Mouse (Mus musculus): Measurements from ENCODE around the gene Dnase1l3. TPM values are rescaled to one million over a fixed set of nuclear protein-coding genes. Genes with fewer than 3 reads are reported as not detected.

The Dnase1l3 gene
- polyA plus RNA-seq, 1 experiment: 0.30 TPM

DNA sequence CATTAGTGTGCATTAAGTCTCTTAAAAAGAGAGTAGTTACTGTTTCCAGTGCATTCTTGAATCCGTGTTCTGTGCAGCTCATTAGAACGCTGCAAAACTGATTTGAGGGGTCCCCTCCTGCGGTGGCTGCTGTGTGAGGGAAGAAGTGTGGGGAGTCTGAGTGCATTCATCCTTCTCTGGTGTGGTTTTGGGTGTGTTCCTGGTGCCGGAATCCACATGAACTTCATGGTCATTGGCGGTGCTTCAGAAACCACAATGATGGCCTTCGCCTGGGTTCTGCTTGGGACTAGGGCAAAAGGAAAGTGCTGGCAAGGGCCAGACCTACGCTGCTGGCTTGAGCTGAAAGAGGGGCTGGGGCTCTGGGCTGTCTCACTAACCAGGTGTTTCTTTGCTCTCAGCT is 60.2 kb downstream of the Dnase1l3 start:
- TF ChIP-seq POLR2A (IDR thresholded peaks at IDR 0.05; ENCODE audit: insufficient read depth, low read length): no peak
- no peak for TF ChIP-seq EP300 (IDR thresholded peaks at IDR 0.05; ENCODE audit: insufficient read depth, low read depth, low read length)
- no peak for TF ChIP-seq CTCF (IDR thresholded peaks at IDR 0.05; ENCODE audit: low read depth, low read length)
- Histone ChIP-seq H3K4me1 (ENCODE audit: control insufficient read depth, insufficient read depth, low read length) (peaks cover 1% of the 10 kb centered on the region), H3K27ac (ENCODE audit: insufficient read depth, low read length) (no peak overlapping the region), H3K4me3 (ENCODE audit: low read depth, low read length) (no peak overlapping the region), H3K36me3 (ENCODE audit: control insufficient read depth, insufficient read depth, low read length, poor library complexity, severe bottlenecking) (peaks cover 26% of the 10 kb centered on the region), H3K9ac (ENCODE audit: low read depth, poor library complexity, severe bottlenecking) (no peak overlapping the region), H3K27me3 (ENCODE audit: control insufficient read depth, insufficient read depth, low read length, poor library complexity, severe bottlenecking) (no peaks in the 10 kb centered on the region), H3K9me3 (replicated peaks; ENCODE audit: control insufficient read depth, insufficient read depth, low read length, poor library complexity, severe bottlenecking) (no peaks in the 10 kb centered on the region)

DNA sequence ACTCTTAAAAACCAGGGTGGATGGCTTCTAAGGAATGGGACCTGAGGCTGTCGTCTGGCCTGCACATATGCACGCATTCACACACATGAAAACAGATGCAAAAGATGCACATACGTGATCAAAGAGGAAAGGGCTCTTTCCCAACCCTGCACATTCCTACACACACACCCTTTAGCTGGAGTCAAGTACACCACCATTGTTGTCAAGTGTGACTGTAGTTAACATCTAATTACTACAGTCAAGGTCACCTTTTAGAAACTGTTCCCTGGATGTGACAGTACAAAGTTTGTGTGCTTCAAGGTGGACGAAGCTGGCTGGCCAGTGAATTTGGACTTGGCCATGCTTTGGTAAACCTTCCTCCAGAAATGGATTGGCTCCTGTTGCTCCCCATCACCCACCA is 62.2 kb downstream of the Dnase1l3 start:
- Histone ChIP-seq H3K4me3 (ENCODE audit: low read depth, low read length) (no peak overlapping the region), H3K4me1 (ENCODE audit: control insufficient read depth, insufficient read depth, low read length) (no peaks in the 10 kb centered on the region), H3K27me3 (ENCODE audit: control insufficient read depth, insufficient read depth, low read length, poor library complexity, severe bottlenecking) (no peaks in the 10 kb centered on the region), H3K36me3 (ENCODE audit: control insufficient read depth, insufficient read depth, low read length, poor library complexity, severe bottlenecking) (peaks cover 39% of the 10 kb centered on the region), H3K27ac (ENCODE audit: insufficient read depth, low read length) (no peak overlapping the region), H3K9me3 (replicated peaks; ENCODE audit: control insufficient read depth, insufficient read depth, low read length, poor library complexity, severe bottlenecking) (no peaks in the 10 kb centered on the region), H3K9ac (ENCODE audit: low read depth, poor library complexity, severe bottlenecking) (no peak overlapping the region)
- no peak for TF ChIP-seq POLR2A (IDR thresholded peaks at IDR 0.05; ENCODE audit: insufficient read depth, low read length)
- TF ChIP-seq EP300 (IDR thresholded peaks at IDR 0.05; ENCODE audit: insufficient read depth, low read depth, low read length): no peak
- TF ChIP-seq CTCF (IDR thresholded peaks at IDR 0.05; ENCODE audit: low read depth, low read length): no peak

DNA sequence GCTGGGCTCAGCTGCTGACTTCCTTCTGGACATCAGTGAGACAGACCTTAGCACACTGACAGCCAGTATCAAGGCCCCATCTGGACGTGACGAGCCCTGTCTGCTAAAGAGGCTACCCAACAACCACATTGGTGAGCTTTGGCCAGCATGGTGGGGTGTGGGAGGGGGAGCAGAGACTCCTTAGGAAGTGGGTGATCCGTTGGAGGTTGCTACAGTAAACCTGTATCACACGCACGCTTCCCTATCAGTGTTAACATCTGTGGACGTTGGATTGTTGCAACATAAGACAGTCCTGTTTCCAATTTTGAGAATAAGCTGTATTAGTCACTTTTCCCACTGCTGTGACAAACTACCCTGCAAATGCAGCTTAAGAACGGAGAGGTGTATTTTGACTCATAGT is 65.3 kb downstream of the Dnase1l3 start:
- Histone ChIP-seq H3K9me3 (replicated peaks; ENCODE audit: control insufficient read depth, insufficient read depth, low read length, poor library complexity, severe bottlenecking) (no peaks in the 10 kb centered on the region), H3K36me3 (ENCODE audit: control insufficient read depth, insufficient read depth, low read length, poor library complexity, severe bottlenecking) (peaks cover 47% of the 10 kb centered on the region), H3K9ac (ENCODE audit: low read depth, poor library complexity, severe bottlenecking) (no peak overlapping the region), H3K4me3 (ENCODE audit: low read depth, low read length) (no peak overlapping the region), H3K4me1 (ENCODE audit: control insufficient read depth, insufficient read depth, low read length) (no peaks in the 10 kb centered on the region), H3K27me3 (ENCODE audit: control insufficient read depth, insufficient read depth, low read length, poor library complexity, severe bottlenecking) (no peaks in the 10 kb centered on the region), H3K27ac (ENCODE audit: insufficient read depth, low read length) (no peak overlapping the region)
- TF ChIP-seq POLR2A (IDR thresholded peaks at IDR 0.05; ENCODE audit: insufficient read depth, low read length) (no peak), EP300 (IDR thresholded peaks at IDR 0.05; ENCODE audit: insufficient read depth, low read depth, low read length) (no peak), CTCF (IDR thresholded peaks at IDR 0.05; ENCODE audit: low read depth, low read length) (no peak)

DNA sequence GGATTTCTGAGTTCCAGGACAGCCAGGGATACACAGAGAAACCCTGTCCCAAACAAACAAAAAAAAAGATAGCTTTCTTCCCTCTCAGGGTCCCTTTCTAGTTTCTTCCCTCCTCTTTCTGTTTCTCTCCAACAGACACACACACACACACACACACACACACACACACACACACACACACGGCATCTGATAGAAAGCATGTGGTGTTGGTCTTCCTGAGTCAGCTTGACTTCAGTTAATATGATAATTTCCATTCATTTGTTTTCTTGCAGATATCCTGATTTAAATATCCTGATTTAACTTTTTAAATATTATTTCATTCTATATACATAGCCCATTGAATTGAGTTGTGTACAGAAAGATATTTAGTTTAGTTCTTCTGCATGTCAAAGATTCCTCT is 66.0 kb downstream of the Dnase1l3 start:
- no peak overlapping the region for H3K4me3 ChIP-seq (ENCODE audit: low read depth, low read length)
- no peaks in the 10 kb centered on the region for H3K27me3 ChIP-seq (ENCODE audit: control insufficient read depth, insufficient read depth, low read length, poor library complexity, severe bottlenecking)
- H3K9ac ChIP-seq (ENCODE audit: low read depth, poor library complexity, severe bottlenecking): no peak overlapping the region
- no peak overlapping the region for H3K27ac ChIP-seq (ENCODE audit: insufficient read depth, low read length)
- TF ChIP-seq POLR2A (IDR thresholded peaks at IDR 0.05; ENCODE audit: insufficient read depth, low read length) (no peak), EP300 (IDR thresholded peaks at IDR 0.05; ENCODE audit: insufficient read depth, low read depth, low read length) (no peak), CTCF (IDR thresholded peaks at IDR 0.05; ENCODE audit: low read depth, low read length) (no peak)
- no peaks in the 10 kb centered on the region for H3K9me3 ChIP-seq (replicated peaks; ENCODE audit: control insufficient read depth, insufficient read depth, low read length, poor library complexity, severe bottlenecking)
- H3K36me3 ChIP-seq (ENCODE audit: control insufficient read depth, insufficient read depth, low read length, poor library complexity, severe bottlenecking): peaks cover 52% of the 10 kb centered on the region
- H3K4me1 ChIP-seq (ENCODE audit: control insufficient read depth, insufficient read depth, low read length): no peaks in the 10 kb centered on the region

DNA sequence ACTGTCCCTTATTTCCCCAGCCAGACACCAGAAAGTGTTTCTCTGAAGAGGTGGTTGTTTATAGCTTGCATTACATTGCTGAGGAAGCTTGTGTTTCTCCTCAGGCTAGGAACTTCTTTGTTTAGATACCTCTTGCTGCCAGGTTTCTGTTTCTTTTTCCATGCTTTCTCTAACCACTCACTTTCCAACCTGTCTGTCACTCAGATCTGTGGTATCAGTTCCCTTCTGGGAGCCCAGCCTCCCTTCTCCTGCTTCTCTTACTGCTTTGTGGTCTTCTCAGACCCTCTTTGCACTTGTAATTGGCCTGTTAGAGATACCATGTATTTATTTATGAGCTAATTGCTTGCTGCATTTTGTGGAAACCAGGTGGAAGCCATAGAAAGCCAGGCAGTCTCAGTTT is 70.7 kb downstream of the Dnase1l3 start:
- Histone ChIP-seq H3K4me1 (ENCODE audit: control insufficient read depth, insufficient read depth, low read length) (no peaks in the 10 kb centered on the region), H3K9ac (ENCODE audit: low read depth, poor library complexity, severe bottlenecking) (no peak overlapping the region), H3K4me3 (ENCODE audit: low read depth, low read length) (no peak overlapping the region), H3K36me3 (ENCODE audit: control insufficient read depth, insufficient read depth, low read length, poor library complexity, severe bottlenecking) (peaks cover 28% of the 10 kb centered on the region), H3K27ac (ENCODE audit: insufficient read depth, low read length) (no peak overlapping the region), H3K27me3 (ENCODE audit: control insufficient read depth, insufficient read depth, low read length, poor library complexity, severe bottlenecking) (no peaks in the 10 kb centered on the region), H3K9me3 (replicated peaks; ENCODE audit: control insufficient read depth, insufficient read depth, low read length, poor library complexity, severe bottlenecking) (no peaks in the 10 kb centered on the region)
- TF ChIP-seq CTCF (IDR thresholded peaks at IDR 0.05; ENCODE audit: low read depth, low read length) (no peak), POLR2A (IDR thresholded peaks at IDR 0.05; ENCODE audit: insufficient read depth, low read length) (no peak), EP300 (IDR thresholded peaks at IDR 0.05; ENCODE audit: insufficient read depth, low read depth, low read length) (no peak)

DNA sequence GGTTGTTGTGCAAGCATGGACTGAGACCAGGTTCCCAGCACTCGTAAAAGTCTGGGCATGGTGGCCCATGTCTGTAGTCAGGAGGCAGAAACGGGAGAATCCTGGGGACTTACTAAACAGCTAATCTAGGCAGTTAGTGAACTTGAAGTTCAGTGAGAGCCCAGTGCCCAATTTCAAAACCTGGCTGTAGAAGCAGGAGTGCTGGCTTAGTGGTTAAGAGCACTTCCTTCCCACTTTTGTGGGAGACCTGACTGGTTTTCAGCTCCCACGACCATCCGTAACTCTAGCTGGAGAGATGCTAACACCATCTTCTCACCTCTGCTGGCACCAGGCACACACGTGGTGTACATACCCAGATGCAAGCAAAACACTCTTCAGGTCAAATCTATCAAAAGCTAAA is 72.9 kb downstream of the Dnase1l3 start:
- no peak overlapping the region for H3K27ac ChIP-seq (ENCODE audit: insufficient read depth, low read length)
- H3K4me3 ChIP-seq (ENCODE audit: low read depth, low read length): no peak overlapping the region
- TF ChIP-seq EP300 (IDR thresholded peaks at IDR 0.05; ENCODE audit: insufficient read depth, low read depth, low read length) (no peak), POLR2A (IDR thresholded peaks at IDR 0.05; ENCODE audit: insufficient read depth, low read length) (no peak), CTCF (IDR thresholded peaks at IDR 0.05; ENCODE audit: low read depth, low read length) (no peak)
- H3K9me3 ChIP-seq (replicated peaks; ENCODE audit: control insufficient read depth, insufficient read depth, low read length, poor library complexity, severe bottlenecking): no peaks in the 10 kb centered on the region
- no peak overlapping the region for H3K9ac ChIP-seq (ENCODE audit: low read depth, poor library complexity, severe bottlenecking)
- no peaks in the 10 kb centered on the region for H3K4me1 ChIP-seq (ENCODE audit: control insufficient read depth, insufficient read depth, low read length)
- no peaks in the 10 kb centered on the region for H3K27me3 ChIP-seq (ENCODE audit: control insufficient read depth, insufficient read depth, low read length, poor library complexity, severe bottlenecking)
- H3K36me3 ChIP-seq (ENCODE audit: control insufficient read depth, insufficient read depth, low read length, poor library complexity, severe bottlenecking): peaks cover 31% of the 10 kb centered on the region
